Mouse (Mus musculus) left cerebral cortex, postnatal 25 days (tissue): Measurements from ENCODE around the gene Lsr. TPM values are rescaled to one million over a fixed set of nuclear protein-coding genes. Genes with fewer than 3 reads are reported as not detected.
"Not testable (repeated sequence)": the region's sequence is repeated elsewhere in the genome, so short reads cannot be mapped to it uniquely, and the experiment has no call there.

Source experiments
- DNase-seq, 2 experiments: peaks; one replicate each; pipeline ENCODE4 v3.0.0; 2022; ENCODE audit warnings: low spot score in 2 of 2, mixed read lengths in 1 of 2
- intact Hi-C: fragments of 180-260 bp; cut with DNase I; formaldehyde crosslinking; loops from one replicate; pipeline ENCODE4 v1.15.1; 2025
- total RNA-seq, 2 experiments: library from RNA; stranded (reverse); gene quantifications; 2 replicates each; pipeline ENCODE4 v1.2.3; 2021

The Lsr gene
- total RNA-seq, 2 experiments from 2014 or later: 8.8 to 9.9 TPM

DNA sequence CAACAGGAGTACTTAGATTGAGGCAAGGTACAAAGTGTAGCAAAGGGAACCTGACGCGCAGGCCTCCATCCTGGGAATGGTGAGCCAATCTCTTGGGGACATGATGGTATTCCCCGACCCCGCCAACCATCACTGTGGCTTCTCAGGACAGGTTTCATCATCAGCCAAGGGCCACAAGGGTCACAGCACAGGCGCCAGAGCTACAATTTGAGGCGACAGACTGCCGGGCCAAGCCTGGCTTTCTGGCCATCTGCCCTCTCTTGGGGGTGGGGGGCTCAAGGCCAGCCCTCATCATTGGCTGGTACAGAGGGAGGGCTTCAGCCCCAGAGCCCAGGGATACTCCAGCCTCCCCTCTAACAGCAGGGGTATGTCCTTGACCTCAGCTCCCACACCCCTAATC, 27.8 kb downstream of the Lsr start:
- DNase-seq, intact Hi-C loops: not testable (repeated sequence)

DNA sequence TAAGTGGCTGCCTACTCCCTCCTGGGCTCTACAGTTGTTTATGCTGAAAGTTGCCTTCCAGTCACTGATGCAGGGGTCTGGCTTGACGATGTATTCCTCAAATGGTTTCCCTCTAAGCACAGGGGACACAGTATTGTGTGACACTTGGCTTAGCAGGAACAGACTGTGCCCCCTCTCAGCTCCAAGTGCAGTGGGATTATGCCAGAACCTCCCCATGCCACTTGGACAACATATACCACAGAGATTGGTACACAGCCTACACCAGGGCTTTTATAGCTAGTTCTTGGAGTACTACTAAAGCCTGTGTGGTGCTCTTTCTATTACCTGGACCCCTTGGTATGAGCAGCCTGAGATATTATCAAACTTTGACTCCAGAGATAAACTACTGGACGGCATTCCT, 28.6 kb downstream of the Lsr start:
- intact Hi-C loops, DNase-seq: not testable (repeated sequence)

GRCm38 (mm10) chr7:30943909-30944635, 29.2 kb downstream of the Lsr start, which contains the start of gene Hamp:
Hamp (minus strand) TSS chr7:30944032.
- intact Hi-C loops: no loop called here
- DNase-seq: no peak

GRCm38 (mm10) chr7:30942365-30942764, 30.9 kb downstream of the Lsr start:
- DNase-seq, intact Hi-C loops: not testable (repeated sequence)

DNA sequence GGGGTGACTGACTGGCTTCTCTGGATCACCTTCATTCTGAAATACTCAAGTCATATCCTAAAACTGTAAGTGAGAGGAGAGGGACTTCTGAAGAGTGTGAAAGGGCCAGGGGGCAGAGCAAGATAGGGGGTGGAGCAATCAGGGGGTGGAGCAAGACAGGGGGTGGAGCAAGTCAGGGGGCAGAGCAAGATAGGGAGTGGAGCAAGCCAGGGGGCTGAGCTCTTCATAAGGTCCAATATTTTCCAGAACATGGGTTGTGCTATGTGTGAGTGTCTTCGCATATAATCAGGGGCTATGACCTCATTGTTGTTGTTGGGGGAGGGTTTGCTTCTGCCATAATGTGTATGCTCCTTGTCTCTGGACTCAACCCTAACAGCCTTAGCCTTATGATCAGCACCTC, 33.2 kb downstream of the Lsr start:
- intact Hi-C loops, DNase-seq: not testable (repeated sequence)

- intact Hi-C loops, DNase-seq: not testable (repeated sequence)
These were observed 37.7 kb downstream of the Lsr start for GRCm38 (mm10) chr7:30935422-30936099.

- intact Hi-C loops, DNase-seq: not testable (repeated sequence)
These were observed 48.7 kb downstream of the Lsr start, which contains the start of gene Hamp2 for GRCm38 (mm10) chr7:30924581-30924980. Hamp2 (minus strand) TSS chr7:30924681.

DNA sequence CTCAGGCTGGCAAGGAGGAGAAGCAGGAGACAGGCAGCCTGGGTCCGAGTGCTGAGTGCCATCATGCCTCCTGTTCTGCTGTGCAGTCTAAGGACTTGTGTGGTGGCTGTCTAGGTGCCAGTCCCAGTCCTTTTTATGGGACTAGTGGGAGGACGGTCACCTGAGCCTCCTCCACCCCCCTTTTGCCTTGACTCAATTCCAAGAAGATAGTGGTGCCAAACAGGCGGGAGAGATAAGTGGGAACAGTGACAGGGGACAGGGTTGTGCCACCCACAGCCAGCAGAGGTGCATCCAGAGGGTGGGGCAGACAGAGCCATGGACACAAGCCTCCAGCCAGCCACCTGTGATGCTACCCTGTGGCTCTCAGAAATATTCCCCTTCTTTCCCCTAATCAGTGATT, 49.2 kb downstream of the Lsr start:
- no peak for DNase-seq
- intact Hi-C loops: no loop called here

DNA sequence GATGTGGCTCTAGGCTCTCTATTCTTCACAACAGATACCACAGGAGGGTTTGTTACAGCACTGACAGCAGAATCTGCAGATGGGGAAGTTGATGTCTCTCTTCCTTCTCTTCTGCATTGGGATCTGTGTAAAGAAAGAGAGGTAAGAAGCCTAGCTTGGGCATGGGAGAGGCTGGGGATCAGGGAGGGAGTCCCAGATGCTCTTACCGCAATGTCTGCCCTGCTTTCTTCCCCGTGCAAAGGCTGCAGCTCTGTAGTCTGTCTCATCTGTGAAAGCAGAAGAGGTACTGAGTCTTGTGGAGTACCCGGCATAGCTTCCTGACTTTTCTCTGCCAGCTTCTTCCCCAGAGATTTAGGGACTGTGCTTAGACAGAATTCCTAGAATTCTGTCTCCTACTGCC, 50.8 kb downstream of the Lsr start:
- DNase-seq, intact Hi-C loops: not testable (repeated sequence)

DNA sequence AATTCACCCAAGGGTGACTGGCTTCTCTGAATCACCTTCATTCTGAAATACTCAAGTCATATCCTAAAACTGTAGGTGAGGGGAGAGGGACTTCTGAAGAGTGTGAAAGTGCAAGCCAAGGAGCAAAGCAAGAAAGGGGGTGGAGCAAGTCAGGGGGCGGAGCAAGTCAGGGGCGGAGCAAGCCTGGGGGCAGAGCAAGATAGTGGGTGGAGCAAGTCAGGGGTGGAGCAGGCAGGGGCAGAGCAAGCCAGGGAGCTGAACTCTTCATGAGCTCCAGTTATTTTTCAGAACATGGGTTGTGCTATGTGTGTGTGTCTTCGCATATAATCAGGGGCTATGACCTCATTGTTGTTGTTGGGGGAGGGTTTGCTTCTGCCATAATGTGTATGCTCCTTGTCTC, 53.0 kb downstream of the Lsr start:
- intact Hi-C loops: no loop called here
- DNase-seq: no peak

- intact Hi-C loops: no loop called here
- no peak for DNase-seq
These were observed 56.0 kb downstream of the Lsr start for GRCm38 (mm10) chr7:30917219-30917618.

GRCm38 (mm10) chr7:30916713-30917112, 56.6 kb downstream of the Lsr start:
- intact Hi-C loops: no loop called here
- no peak for DNase-seq

DNA sequence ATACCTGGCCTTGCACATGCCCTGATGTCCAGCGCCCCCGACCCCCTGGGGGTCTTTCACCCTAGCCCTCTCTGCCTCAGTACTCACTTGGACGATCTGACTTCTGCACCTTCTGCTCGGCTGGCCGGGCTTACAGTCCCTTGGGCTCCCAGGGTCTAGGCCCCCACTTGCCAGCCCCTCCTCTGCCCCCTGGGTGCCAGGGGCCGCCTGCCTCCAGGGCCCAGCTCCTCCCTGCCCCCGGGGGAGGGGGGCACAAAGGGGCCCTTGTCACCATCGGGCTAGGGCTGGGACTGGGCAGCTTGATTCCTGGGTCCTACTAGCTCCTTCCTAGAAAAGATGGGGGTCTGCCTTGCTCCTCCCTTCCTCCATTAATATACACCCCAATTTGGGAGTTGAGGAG, 58.5 kb downstream of the Lsr start, which contains the start of gene Mag:
Mag (minus strand) TSS at position 142 of the 400 bp plus-strand sequence.
- intact Hi-C loops: no loop called here
- DNase-seq: no peak

DNA sequence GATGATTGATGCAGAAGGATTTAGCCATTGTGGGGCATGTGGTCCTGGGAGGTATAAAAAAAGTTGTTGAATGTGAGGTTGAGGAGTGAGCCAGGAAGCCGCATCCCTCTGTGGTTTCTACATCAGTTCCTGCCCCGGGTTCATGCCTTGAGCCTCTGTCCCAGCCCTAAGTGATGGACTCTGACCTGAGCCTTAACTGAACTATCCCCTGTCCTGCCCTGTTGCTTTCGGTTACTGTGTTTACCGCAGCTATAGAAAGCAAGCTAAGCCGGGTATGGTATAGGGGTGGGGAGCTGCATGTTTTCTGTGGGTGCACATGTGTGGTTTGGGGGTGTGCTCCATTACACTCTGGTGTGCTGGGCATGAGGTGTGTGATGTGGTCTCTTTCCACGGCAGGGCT, 63.5 kb downstream of the Lsr start:
- DNase-seq: no peak
- intact Hi-C loops: no loop called here

DNA sequence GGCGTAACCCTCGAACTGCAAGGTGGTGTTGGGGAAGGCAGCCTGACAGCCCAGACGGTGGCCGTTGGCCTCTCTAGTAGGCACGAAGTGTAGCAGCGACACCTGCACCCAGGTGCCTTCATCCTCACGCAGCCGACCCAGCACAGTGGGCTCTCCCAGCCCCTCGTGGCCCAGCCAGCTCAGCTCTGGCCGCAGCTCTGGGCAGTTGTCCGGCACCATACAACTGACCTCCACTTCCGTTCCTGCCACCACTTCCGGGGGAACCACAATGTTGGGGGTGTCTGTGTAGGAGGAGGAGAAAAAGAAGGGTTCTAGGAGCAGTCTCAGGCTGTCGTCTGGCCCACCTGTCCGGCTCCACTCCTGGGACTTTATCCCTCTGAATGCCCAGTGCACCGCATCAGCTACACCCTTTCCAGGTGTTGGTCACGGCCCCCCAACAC, 64.3 kb downstream of the Lsr start:
- DNase-seq: no peak
- intact Hi-C loops: no loop called here

GRCm38 (mm10) chr7:30908277-30908991, 64.8 kb downstream of the Lsr start:
- intact Hi-C loops: no loop called here
- no peak for DNase-seq
